Mouse (Mus musculus) MEL (cell line): ENCODE results near the gene Serpinb6a.

Source experiments
- CHD2 ChIP-seq: IDR thresholded peaks from 2 replicates; pipeline ENCODE4 v1.6.1; 2011; ENCODE audit warnings: low read length, improper control_type of control experiment
- EP300 ChIP-seq, 2 experiments: IDR thresholded peaks; 2 replicates each; pipeline ENCODE4 v1.6.1; 2011; ENCODE audit warnings: improper control_type of control experiment in 2 of 2, low read length in 2 of 2, low read depth in 1 of 2, mild to moderate bottlenecking in 1 of 2
- NELFE ChIP-seq: IDR thresholded peaks from 2 replicates; pipeline ENCODE4 v1.6.1; 2011; ENCODE audit warnings: low read depth, low read length, improper control_type of control experiment
- POLR2AphosphoS2 ChIP-seq: IDR thresholded peaks from 2 replicates; pipeline ENCODE4 v1.6.1; 2011; ENCODE audit warnings: low read length, improper control_type of control experiment
- POLR2AphosphoS5 ChIP-seq: IDR thresholded peaks from 2 replicates; pipeline ENCODE4 v1.6.1; 2012; ENCODE audit warnings: low read depth, borderline replicate concordance, mild to moderate bottlenecking, inconsistent platforms, low read length, moderate library complexity, mixed read lengths
- ZKSCAN1 ChIP-seq: IDR thresholded peaks from 2 replicates; pipeline ENCODE4 v1.6.1; 2012; ENCODE audit warnings: low read depth, mild to moderate bottlenecking, inconsistent platforms, low read length, improper control_type of control experiment, moderate library complexity
- ZMIZ1 ChIP-seq: IDR thresholded peaks from 2 replicates; pipeline ENCODE4 v1.6.1; 2012; ENCODE audit warnings: low read depth, mild to moderate bottlenecking, inconsistent platforms, low read length, improper control_type of control experiment, moderate library complexity

DNA sequence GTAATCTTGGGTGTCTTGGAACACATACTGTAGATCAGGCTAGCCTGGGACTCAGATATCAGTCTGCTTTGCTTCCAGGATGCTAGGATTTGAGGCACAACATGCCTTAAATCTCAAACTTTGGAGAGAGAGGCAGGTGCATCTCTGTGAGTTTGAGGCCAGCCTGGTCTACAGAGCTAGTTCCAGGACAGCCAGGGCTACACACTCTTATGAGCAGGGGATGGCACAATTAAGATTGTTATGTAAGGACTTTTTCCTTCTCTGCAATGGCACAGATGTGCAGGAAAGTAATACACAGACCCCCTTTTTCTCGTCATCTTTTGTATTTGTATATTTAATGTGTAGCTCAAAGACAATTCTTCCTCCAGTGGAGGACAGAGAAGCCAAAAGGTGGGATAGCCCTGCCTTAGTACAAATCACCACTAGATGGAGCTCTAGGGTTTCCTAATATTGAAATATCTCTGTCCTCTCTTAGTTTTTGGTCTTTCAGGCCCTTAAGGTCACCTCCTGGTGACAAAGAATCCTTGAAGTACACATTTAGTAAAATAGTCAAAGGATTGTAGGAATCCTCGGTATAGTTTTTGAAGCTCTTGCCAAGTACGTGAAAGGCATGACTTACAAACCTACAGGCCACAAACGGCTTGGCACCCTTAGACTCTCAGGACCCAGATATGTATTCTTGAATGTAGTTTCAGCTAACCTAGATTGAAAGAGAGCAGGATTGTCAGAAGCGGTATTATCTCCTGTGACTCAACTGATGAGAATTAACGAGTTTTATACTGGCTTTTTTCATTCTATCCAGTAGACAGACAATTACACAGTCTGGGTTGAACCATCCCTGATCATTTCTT is 45.8 kb downstream of the Serpinb6a start:
- no peak for TF ChIP-seq CHD2
- TF ChIP-seq ZMIZ1, result no peak
- TF ChIP-seq EP300 (IDR thresholded peaks at IDR 0.05; ENCODE audit: low read depth in 1 of 2, low read length in 2 of 2), result no peak
- TF ChIP-seq ZKSCAN1, result no peak
- no peak for TF ChIP-seq POLR2AphosphoS5
- TF ChIP-seq NELFE, result no peak
- TF ChIP-seq POLR2AphosphoS2, result no peak
